Mouse (Mus musculus) midbrain, embryonic 12.5 days (tissue): ENCODE data around the gene Apba3. TPM values are rescaled to one million over a fixed set of nuclear protein-coding genes. Genes with fewer than 3 reads are reported as not detected.
"Not testable (repeated sequence)": the region's sequence is repeated elsewhere in the genome, so short reads cannot be mapped to it uniquely, and the experiment has no call there.

Experiments used
- ATAC-seq: fragments of 200-750 bp; cut with Nextera tagmentation; 2 replicates; pipeline ENCODE4 v1.8.0; 2017; ENCODE audit warnings: low read depth, moderate TSS enrichment, moderate library complexity; ENCODE audit not compliant: low FRiP score
- H3K27ac ChIP-seq: fragments of 300-500 bp; sonication (generic); replicated peaks from 2 replicates; pipeline ENCODE4 v1.5.1; 2016; ENCODE audit warnings: mild to moderate bottlenecking
- H3K27me3 ChIP-seq: fragments of 300-500 bp; sonication (generic); 2 replicates; pipeline ENCODE4 v1.6.1; 2016; ENCODE audit warnings: mild to moderate bottlenecking
- H3K36me3 ChIP-seq: fragments of 300-500 bp; sonication (generic); 2 replicates; pipeline ENCODE4 v1.6.1; 2016
- H3K4me1 ChIP-seq: fragments of 300-500 bp; sonication (generic); 2 replicates; pipeline ENCODE4 v1.6.1; 2016
- H3K4me2 ChIP-seq: fragments of 300-500 bp; sonication (generic); replicated peaks from 2 replicates; pipeline ENCODE4 v1.6.1; 2016; ENCODE audit warnings: mild to moderate bottlenecking, moderate library complexity
- H3K4me3 ChIP-seq: fragments of 300-500 bp; sonication (generic); 2 replicates; pipeline ENCODE4 v1.5.1; 2016; ENCODE audit warnings: mild to moderate bottlenecking
- H3K9ac ChIP-seq: fragments of 300-500 bp; sonication (generic); replicated peaks from 2 replicates; pipeline ENCODE4 v1.6.1; 2016; ENCODE audit warnings: mild to moderate bottlenecking, moderate library complexity
- H3K9me3 ChIP-seq: fragments of 300-500 bp; sonication (generic); 2 replicates; pipeline ENCODE4 v1.6.1; 2016; ENCODE audit warnings: mild to moderate bottlenecking
- WGBS: fragments of 180-500 bp; shearing (Covaris S2); methylation state at CpG from one replicate; pipeline ENCODE4 v1.1.7; 2016; 5-methylcytosine and 5-hydroxymethylcytosine counted together
- polyA plus RNA-seq: library from polyadenylated mRNA; unstranded; fragments of >200 nt; fragmentation: Nextera tagmentation; extraction: Ambion mirVana; gene quantifications from 2 replicates; pipeline ENCODE4 v1.2.1, GENCODE M21; 2016

Apba3 gene
- 34.8 and 36.1 TPM in 2 replicates for polyA plus RNA-seq

DNA sequence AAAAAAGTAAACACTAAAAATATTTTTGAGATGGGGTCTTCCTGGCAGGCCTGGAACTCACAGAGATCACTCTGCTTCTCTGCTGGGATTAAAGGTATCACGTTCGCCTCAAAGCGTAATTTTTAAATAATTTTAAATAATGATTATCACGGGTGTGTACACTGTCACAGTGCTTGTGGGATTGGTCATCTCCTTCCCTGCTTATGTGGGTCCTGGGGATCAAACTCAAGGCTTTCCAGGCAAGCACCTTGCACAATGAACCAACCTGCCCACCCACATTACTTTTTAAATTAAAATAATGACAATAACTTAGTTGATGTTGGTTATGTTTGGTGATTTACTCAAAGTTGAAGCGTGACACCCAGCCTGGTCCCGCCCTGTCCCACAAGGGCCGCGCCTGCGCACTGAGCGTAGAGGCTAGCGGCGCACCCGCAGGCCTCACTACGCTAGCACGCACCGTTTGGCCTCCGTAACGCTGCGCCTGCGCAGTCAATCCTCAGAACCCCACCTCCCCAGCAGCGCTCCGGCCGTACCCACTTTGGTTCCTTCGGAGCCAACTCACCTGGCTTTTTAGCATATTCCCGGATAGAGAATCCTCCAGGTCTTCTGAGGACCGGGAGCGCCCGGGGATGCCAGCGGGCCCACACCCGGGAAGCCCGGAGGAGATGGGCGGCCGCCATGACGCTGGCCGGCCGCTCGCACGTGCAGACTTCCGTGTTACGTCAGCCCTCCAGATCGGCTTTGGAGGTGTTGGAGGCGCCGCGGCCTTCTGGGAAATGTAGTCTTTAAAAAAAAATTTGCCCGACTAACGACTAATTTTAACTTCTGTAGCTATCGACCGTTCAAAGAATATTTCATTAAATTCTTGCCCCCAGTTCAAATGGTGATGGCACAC lies at the start of gene Apba3, which contains the start of gene Mrpl54:
TSS of gene Apba3 (plus strand) at position 750 of the 895 bp plus-strand sequence.
TSS of gene Mrpl54 (minus strand) at position 724 of the 895 bp plus-strand sequence.
- peak within 1 kb of the TSS; percentile 74 for H3K4me3 ChIP-seq
- peaks cover 49% of the 10 kb centered on the region for H3K36me3 ChIP-seq
- WGBS, result 1% methylated on average over 48 of the region's 48 CpGs

DNA sequence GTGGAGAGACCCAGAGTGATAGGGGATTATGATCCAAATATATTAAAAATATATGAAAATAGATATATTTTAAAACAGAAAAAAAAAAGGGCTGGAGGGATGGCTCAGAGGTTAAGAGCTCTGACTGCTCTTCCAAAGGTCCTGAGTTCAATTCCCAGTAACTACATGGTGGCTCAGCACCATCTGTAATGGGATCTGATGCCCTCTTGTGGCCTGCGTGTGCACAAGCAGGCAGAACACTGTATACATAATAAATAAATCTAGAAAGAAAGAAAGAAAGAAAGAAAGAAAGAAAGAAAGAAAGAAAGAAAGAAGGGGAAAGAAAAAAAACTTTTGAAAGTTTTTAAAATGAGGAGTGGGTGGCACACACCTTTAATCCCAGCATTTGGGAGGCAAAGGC lies 49.5 kb upstream of the Apba3 start:
- ATAC-seq, H3K9ac ChIP-seq: not testable (repeated sequence)

More for the DNA sequence above, at the start of gene Apba3, which contains the start of gene Mrpl54:
- Histone ChIP-seq H3K9ac (peak within 1 kb of the TSS; percentile 68), H3K9me3 (no peaks in the 10 kb centered on the region), H3K4me2 (peak within 1 kb of the TSS; percentile 79), H3K27me3 (no peaks in the 10 kb centered on the region), H3K4me1 (peaks cover 15% of the 10 kb centered on the region), H3K27ac (peak within 1 kb of the TSS; percentile 75)
- ATAC-seq, result peak; percentile 93

GRCm38 (mm10) chr10:81217964-81218363 lies 48.8 kb upstream of the Apba3 start:
- no peaks in the 10 kb centered on the region for H3K4me1 ChIP-seq
- H3K36me3 ChIP-seq, result peaks cover 74% of the 10 kb centered on the region
- WGBS, result 38% methylated on average over 7 of the region's 7 CpGs
- no peaks in the 10 kb centered on the region for H3K9me3 ChIP-seq
- no peak overlapping the region for H3K4me3 ChIP-seq
- ATAC-seq, result no peak
- no peaks in the 10 kb centered on the region for H3K27me3 ChIP-seq
- H3K9ac ChIP-seq, result no peak overlapping the region
- no peak overlapping the region for H3K4me2 ChIP-seq
- H3K27ac ChIP-seq, result no peak overlapping the region

More for the DNA sequence above, 49.5 kb upstream of the Apba3 start:
- not testable (repeated sequence) for H3K27ac ChIP-seq, H3K4me3 ChIP-seq, H3K9me3 ChIP-seq, H3K4me1 ChIP-seq, H3K27me3 ChIP-seq, H3K4me2 ChIP-seq
- peaks cover 77% of the 10 kb centered on the region for H3K36me3 ChIP-seq
- 25% methylated on average over 1 of the region's 1 CpGs for WGBS

DNA sequence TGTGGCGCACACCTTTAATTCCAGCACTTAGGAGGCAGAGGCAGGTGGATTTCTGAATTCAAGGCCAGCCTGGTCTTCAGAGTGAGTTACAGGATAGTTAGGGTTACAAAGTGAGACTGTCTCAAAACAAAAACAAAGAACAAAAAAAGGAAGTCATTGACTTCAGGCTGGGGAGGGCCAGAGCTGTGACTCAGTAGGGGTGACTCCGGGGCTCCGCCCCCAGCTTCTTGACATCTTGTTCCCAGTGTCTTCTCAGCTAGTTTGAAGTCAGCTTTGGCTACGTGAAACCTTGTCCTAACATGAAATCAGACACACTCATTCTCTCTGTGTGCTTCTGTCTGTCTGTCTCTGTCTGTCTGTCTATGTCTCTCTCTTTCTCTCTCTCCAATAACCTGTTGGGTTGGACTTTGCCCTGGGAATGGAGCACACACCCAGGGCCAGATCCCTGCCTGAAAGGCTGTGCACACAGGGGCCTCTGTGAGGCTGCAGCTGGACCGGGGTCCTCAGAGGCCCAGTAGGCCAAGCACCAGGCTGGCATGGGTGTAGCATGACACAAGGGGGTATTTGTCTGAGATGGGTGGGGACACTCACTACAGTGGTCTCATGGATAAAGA lies 45.3 kb upstream of the Apba3 start:
- H3K36me3 ChIP-seq, result peaks cover 54% of the 10 kb centered on the region
- no peak overlapping the region for H3K4me2 ChIP-seq
- no peaks in the 10 kb centered on the region for H3K27me3 ChIP-seq
- H3K9me3 ChIP-seq, result no peaks in the 10 kb centered on the region
- H3K4me1 ChIP-seq, result no peaks in the 10 kb centered on the region
- no peak for ATAC-seq
- H3K4me3 ChIP-seq, result no peak overlapping the region
- no peak overlapping the region for H3K9ac ChIP-seq
- no peak overlapping the region for H3K27ac ChIP-seq
- 94% methylated on average over 5 of the region's 5 CpGs for WGBS

DNA sequence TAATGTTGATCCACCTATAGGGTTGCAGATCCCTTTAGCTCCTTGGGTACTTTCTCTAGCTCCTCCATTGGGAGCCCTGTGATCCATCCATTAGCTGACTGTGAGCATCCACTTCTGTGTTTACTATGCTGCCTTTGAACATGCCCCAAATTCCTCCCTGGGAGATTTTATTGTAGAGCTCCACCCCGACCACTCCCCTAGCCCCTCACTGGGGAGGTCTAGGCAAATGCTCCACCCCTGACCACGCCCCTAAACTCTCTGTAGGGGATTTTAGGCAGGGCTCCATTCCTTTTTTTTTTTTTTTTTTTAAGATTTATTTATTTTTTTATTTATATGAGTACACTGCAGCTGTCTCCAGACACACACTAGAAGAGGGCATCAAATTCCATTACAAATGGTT lies 43.0 kb upstream of the Apba3 start:
- not testable (repeated sequence) for H3K27ac ChIP-seq, H3K27me3 ChIP-seq, H3K4me1 ChIP-seq, H3K4me2 ChIP-seq, H3K9me3 ChIP-seq, H3K9ac ChIP-seq, H3K4me3 ChIP-seq, ATAC-seq
- WGBS, result 71% methylated on average over 2 of the region's 2 CpGs
- peaks cover 44% of the 10 kb centered on the region for H3K36me3 ChIP-seq

GRCm38 (mm10) chr10:81229735-81230437 lies 36.9 kb upstream of the Apba3 start:
- Histone ChIP-seq H3K4me1 (peaks cover 40% of the 10 kb centered on the region), H3K4me2 (peak overlapping the region; percentile 63), H3K4me3 (peak overlapping the region; percentile 54), H3K27me3 (peaks cover 15% of the 10 kb centered on the region), H3K9me3 (no peaks in the 10 kb centered on the region), H3K36me3 (peaks cover 5% of the 10 kb centered on the region; the same call in 1 of the 2 replicates), H3K9ac (peak overlapping the region; percentile 76), H3K27ac (peak overlapping the region; percentile 78)
- no peak for ATAC-seq
- WGBS, result 12% methylated on average over 20 of the region's 20 CpGs

DNA sequence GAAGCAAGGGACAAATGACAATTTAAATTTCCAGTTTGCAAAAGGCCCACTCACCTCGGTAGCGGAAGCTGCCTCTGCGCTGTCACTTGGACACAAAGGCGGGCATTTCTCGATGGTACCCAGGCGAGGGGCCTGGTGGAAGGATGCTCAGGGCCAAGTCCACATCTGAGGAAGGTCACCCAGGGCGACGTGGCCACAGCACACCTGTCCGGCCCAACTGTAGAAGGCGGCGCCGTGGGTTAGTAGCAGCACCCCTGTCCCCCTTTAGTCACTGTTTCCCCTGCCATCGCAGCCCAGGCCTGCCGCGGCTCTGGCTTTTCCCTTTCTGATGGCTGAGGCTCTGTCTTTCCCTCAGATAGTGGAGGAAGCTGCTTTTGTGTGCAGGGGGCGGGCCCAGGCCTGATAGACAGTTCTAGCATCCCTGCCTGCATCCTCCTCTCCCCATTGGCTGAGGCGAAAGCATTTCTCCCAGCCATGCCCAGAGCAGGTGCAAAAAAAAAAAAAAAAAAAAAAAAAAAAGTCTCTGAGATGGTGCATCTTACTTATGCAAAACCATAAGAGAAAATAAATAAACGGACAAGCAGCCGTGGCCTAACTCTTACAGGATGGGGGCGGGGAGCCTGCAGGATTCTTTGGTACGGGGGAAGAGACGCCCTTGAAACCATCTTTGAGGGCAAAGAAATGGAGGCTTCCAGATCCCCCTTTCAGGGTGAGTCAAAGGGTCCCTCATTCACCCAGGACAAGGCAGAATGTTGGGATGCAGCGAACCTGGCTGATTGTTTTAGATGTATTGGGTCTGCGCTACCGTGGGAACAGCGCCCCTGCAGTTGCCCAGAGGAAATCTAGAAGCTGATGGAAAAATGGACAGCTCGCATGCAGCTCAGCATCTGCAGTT lies 36.1 kb upstream of the Apba3 start, which contains the start of gene Atcay:
TSS of gene Atcay (minus strand) at position 396 of the 895 bp plus-strand sequence.
- Histone ChIP-seq H3K27ac (peak within 1 kb of the TSS; percentile 78), H3K4me3 (peak within 1 kb of the TSS; percentile 54), H3K4me2 (peak within 1 kb of the TSS; percentile 63), H3K4me1 (peaks cover 40% of the 10 kb centered on the region), H3K36me3 (peaks cover 5% of the 10 kb centered on the region; the same call in 1 of the 2 replicates), H3K9me3 (no peaks in the 10 kb centered on the region), H3K9ac (peak within 1 kb of the TSS; percentile 76), H3K27me3 (peaks cover 15% of the 10 kb centered on the region)
- WGBS, result 3% methylated on average over 27 of the region's 27 CpGs
- peak; percentile 86 for ATAC-seq

DNA sequence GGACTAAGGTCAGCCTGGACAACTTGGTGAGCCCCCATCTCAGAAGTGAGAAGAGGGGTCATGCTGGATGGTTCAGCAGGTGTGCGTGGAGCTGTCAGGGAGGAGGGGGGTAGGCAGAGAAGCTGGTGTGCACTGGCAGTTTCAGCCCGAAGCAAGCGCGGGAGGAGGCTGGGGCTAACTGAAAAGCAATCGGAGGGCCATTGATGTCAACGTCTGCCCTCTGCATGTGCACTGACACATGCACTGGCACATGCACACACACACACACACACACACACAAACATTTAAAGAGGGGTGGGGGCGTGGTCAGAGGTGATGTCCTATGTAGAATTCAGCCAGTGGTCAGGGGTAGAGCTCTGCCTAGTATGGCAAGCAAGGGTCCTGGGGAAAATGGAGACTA lies 35.3 kb upstream of the Apba3 start:
- WGBS, result 67% methylated on average over 7 of the region's 7 CpGs
- ATAC-seq, result peak; percentile 10; the same call in 1 of the 2 replicates
- H3K27ac ChIP-seq, result peak overlapping the region; percentile 78

GRCm38 (mm10) chr10:81232580-81233225 lies 34.1 kb upstream of the Apba3 start, which contains the start of gene Zfr2:
Zfr2 (plus strand) TSS chr10:81233155.
- 0 out of 2 replicates have a peak within 1 kb of the TSS, but pooled peaks have one; percentile 10 for H3K27ac ChIP-seq
- H3K36me3 ChIP-seq, result peaks cover 5% of the 10 kb centered on the region; the same call in 1 of the 2 replicates
- peak; percentile 53 for ATAC-seq
- no peaks in the 10 kb centered on the region for H3K9me3 ChIP-seq
- H3K9ac ChIP-seq, result peak within 1 kb of the TSS; percentile 86
- peaks cover 40% of the 10 kb centered on the region for H3K4me1 ChIP-seq
- peaks cover 17% of the 10 kb centered on the region for H3K27me3 ChIP-seq
- 8% methylated on average over 29 of the region's 29 CpGs for WGBS
- H3K4me3 ChIP-seq, result peak within 1 kb of the TSS; percentile 78
- peak within 1 kb of the TSS; percentile 73 for H3K4me2 ChIP-seq

More for the DNA sequence above, 35.3 kb upstream of the Apba3 start:
- H3K9ac ChIP-seq, result peak overlapping the region; percentile 52; the same call in 1 of the 2 replicates
- peak overlapping the region; percentile 54 for H3K4me3 ChIP-seq
- H3K4me2 ChIP-seq, result peak overlapping the region; percentile 63
- H3K4me1 ChIP-seq, result peaks cover 40% of the 10 kb centered on the region
- H3K36me3 ChIP-seq, result peaks cover 5% of the 10 kb centered on the region; the same call in 1 of the 2 replicates
- H3K9me3 ChIP-seq, result no peaks in the 10 kb centered on the region
- peaks cover 17% of the 10 kb centered on the region for H3K27me3 ChIP-seq

GRCm38 (mm10) chr10:81233226-81233585 lies 33.6 kb upstream of the Apba3 start:
- Histone ChIP-seq H3K9ac (peak overlapping the region; percentile 86), H3K9me3 (no peaks in the 10 kb centered on the region), H3K27ac (0 out of 2 replicates have a peak overlapping the region, but pooled peaks have one; percentile 10), H3K4me3 (peak overlapping the region; percentile 78), H3K4me2 (peak overlapping the region; percentile 73), H3K27me3 (peaks cover 21% of the 10 kb centered on the region), H3K36me3 (peaks cover 5% of the 10 kb centered on the region; the same call in 1 of the 2 replicates), H3K4me1 (peaks cover 37% of the 10 kb centered on the region)
- peak; percentile 43 for ATAC-seq
- under 1% methylated on average over 22 of the region's 28 CpGs for WGBS
